Mouse (Mus musculus) midbrain, embryonic 11.5 days (tissue): ENCODE data around the gene Oscar. TPM values are rescaled to one million over a fixed set of nuclear protein-coding genes. Genes with fewer than 3 reads are reported as not detected.
A peak's percentile ranks its signal among the peaks of the same experiment; 100 is the strongest.

Experiments
- microRNA-seq: library from miRNA; unstranded; fragments of <30 nt; microRNA quantifications from one replicate; pipeline ENCODE4, GENCODE M21; 2017
- polyA plus RNA-seq: library from polyadenylated mRNA; unstranded; fragments of >200 nt; fragmentation: Nextera tagmentation; extraction: Ambion mirVana; gene quantifications from 2 replicates; pipeline ENCODE4 v1.2.1, GENCODE M21; 2014

Oscar gene
- polyA plus RNA-seq, 1 experiment from 2014 or later, result 0.25 TPM

Small RNA genes lying within 50 kb of the gene (microRNA-seq; reads per million reads assigned to microRNA genes)
- gene Gm25100, result not detected
- gene Mir3572, result 4.4 reads per million, percentile 19 among the genes with 10 or more reads in this experiment

Other genes starting within 250 kb of the Oscar start
- 4.0 and 4.7 TPM in 2 replicates for gene Cacng8, start 225.5 kb downstream of the Oscar start, polyA plus RNA-seq
- gene Cacng6, start 192.0 kb downstream of the Oscar start, polyA plus RNA-seq, result not detected in 2 replicates
- not detected in 2 replicates for gene Tarm1, start 113.5 kb downstream of the Oscar start, polyA plus RNA-seq
- 299 and 373 TPM in 2 replicates for gene Ndufa3, start 1.2 kb upstream of the Oscar start, polyA plus RNA-seq
- 29.9 and 31.0 TPM in 2 replicates for gene Tfpt, start 13.8 kb upstream of the Oscar start, polyA plus RNA-seq
- 140 and 148 TPM in 2 replicates for gene Prpf31, start 13.8 kb upstream of the Oscar start, polyA plus RNA-seq
- gene Cnot3, start 29.1 kb upstream of the Oscar start, polyA plus RNA-seq, result 53.6 and 63.0 TPM in 2 replicates
- gene Leng1, start 49.7 kb upstream of the Oscar start, polyA plus RNA-seq, result 16.4 and 16.9 TPM in 2 replicates
- 2.4 and 2.5 TPM in 2 replicates for gene Tmc4, start 61.4 kb upstream of the Oscar start, polyA plus RNA-seq
- 199 and 222 TPM in 2 replicates for gene Tsen34, start 76.7 kb upstream of the Oscar start, polyA plus RNA-seq
- 21.7 and 23.8 TPM in 2 replicates for gene Mboat7, start 77.4 kb upstream of the Oscar start, polyA plus RNA-seq
- 1,245 and 1,271 TPM in 2 replicates for gene Rps9, start 87.8 kb upstream of the Oscar start, polyA plus RNA-seq
- gene Pirb, start 104.2 kb upstream of the Oscar start, polyA plus RNA-seq, result 0.14 and 0.19 TPM in 2 replicates
- not detected in 2 replicates for gene Gm15448, start 209.5 kb upstream of the Oscar start, polyA plus RNA-seq
- gene Pira2, start 228.9 kb upstream of the Oscar start, polyA plus RNA-seq, result not detected in 2 replicates